Mouse (Mus musculus): ENCODE results near the gene Itpr1. TPM values are rescaled to one million over a fixed set of nuclear protein-coding genes. Genes with fewer than 3 reads are reported as not detected.

Itpr1 gene
- total RNA-seq, 2 experiments from 2014 or later = 17.0 to 18.8 TPM

DNA sequence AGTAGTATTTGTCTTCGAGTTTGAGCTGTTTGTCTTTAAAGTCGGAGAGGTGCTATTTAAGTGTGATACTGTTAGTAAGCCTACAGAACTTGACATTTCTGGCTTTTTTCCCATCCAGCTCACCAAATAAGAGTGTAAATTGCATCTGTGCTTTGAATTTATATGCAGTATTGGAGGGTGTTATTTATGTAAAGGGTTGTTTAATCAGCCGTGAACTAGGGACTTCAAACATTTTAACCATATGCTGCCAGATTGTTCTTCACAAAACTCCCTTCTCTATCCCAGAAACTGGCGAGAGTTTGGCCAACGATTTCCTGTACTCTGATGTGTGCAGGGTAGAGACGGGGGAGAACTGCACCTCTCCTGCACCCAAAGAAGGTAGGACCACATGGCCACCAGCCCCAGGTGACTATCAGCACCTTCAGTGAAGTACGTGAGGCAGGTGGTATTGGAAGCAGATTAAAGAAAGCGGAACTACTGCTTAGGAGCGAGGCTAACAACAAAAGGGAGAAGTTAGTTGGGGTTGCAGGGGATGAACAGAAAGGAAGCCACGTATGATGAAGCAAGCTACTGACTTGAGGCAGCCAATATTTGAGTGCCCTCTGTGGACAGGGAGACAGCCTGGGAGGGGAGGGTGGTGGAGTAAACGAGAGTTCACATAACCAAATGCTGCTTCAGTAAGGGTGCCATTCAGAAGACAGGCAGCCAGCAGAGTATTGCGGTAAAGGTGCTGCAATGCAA lies 304.5 kb downstream of the Itpr1 start:
- intact Hi-C loops (cut with DNase I; ENCODE audit: low total_unique reads) = no loop called here

GRCm38 (mm10) chr6:108517986-108518385 lies 305.1 kb downstream of the Itpr1 start:
- intact Hi-C loops (cut with DNase I; ENCODE audit: low total_unique reads) = no loop called here

More for the DNA sequence above, 304.5 kb downstream of the Itpr1 start:
- peak; percentile 1 for DNase-seq

DNA sequence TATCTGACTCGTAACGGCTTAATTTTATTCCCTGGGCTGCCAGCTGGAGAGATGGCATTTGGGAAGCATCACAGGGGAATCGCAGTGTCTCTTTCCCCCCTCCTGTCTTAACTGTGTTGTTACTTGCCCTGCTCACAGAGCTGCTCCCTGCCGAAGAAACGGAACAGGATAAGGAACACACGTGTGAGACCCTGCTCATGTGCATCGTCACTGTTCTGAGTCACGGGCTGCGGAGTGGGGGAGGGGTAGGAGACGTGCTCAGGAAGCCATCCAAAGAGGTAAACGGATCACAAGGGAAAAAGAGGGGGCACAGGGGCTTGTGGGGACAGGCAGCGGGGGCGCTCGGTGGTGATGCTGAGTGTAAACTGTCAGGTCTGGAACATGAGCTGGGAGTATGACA lies 305.7 kb downstream of the Itpr1 start:
- DNase-seq = peak; percentile 3
- intact Hi-C loops (cut with DNase I; ENCODE audit: low total_unique reads) = no loop called here

More at GRCm38 (mm10) chr6:108517986-108518385, 305.1 kb downstream of the Itpr1 start:
- DNase-seq = no peak

- intact Hi-C loops (cut with DNase I; ENCODE audit: low total_unique reads) = no loop called here
These were observed 306.4 kb downstream of the Itpr1 start for GRCm38 (mm10) chr6:108519327-108519726.

GRCm38 (mm10) chr6:108523956-108524616 lies 311.2 kb downstream of the Itpr1 start:
- DNase-seq = no peak
- intact Hi-C loops (cut with DNase I; ENCODE audit: low total_unique reads) = no loop called here

More at GRCm38 (mm10) chr6:108519327-108519726, 306.4 kb downstream of the Itpr1 start:
- DNase-seq = peak; percentile 1

DNA sequence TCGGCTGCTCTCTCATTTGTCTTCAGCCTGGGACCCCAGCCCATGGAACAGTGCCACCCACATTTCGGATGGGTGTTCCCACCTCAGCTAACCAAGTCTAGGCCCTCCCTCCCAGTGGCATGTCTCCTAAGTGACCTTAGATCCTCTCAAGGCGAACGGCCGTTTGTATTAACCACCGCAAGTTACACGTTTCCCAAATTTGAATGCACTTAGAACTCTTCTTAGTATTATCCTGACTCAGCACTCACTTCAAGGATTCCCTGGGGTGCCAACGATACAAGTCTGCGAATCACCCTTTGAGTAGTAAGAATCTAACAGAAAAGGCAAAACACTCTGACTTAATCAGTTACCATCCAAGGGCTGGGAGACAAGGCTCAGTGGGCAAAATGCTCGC lies 311.7 kb downstream of the Itpr1 start:
- intact Hi-C loops (cut with DNase I; ENCODE audit: low total_unique reads) = no loop called here
- DNase-seq = no peak

DNA sequence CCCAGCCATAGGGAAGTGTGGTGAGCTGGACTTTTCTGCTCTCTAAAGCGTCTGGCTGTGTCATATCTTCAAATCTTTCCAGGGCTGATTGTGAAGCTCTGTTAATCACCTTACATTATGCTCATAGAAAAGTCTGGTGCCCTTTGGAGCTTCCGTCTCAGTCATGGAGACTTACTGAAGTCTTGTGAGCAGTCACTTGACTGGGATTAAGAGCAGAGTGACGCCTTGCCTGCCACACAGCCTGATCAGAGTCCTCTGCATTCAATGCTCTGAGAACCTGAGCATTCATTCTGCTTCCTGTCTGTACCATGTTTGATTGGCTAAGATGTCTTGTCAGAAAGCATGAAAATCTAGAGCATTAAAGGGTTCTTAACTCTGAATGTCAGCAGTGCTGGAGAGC lies 314.7 kb downstream of the Itpr1 start:
- no peak for DNase-seq
- intact Hi-C loops (cut with DNase I; ENCODE audit: low total_unique reads) = no loop called here

DNA sequence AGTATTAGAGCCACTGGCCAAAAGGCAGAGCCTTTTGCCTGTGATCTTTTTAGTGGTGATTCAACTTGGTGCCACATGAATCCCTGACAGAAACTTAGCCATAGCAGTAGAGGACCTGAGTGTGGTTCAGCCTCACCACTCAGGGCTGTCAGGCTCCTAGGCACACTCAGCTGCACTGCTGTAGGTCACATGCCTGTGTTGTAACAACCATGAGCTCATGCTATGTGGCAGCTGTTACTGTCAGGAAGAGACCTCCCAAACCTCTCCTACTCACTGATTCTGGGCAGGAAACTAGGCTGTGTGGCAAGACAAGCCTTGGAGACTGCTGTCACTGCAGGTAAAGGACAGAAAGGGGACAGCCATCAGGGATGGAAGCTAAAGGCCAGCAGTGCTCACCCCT lies 315.1 kb downstream of the Itpr1 start:
- DNase-seq = no peak
- intact Hi-C loops (cut with DNase I; ENCODE audit: low total_unique reads) = no loop called here

DNA sequence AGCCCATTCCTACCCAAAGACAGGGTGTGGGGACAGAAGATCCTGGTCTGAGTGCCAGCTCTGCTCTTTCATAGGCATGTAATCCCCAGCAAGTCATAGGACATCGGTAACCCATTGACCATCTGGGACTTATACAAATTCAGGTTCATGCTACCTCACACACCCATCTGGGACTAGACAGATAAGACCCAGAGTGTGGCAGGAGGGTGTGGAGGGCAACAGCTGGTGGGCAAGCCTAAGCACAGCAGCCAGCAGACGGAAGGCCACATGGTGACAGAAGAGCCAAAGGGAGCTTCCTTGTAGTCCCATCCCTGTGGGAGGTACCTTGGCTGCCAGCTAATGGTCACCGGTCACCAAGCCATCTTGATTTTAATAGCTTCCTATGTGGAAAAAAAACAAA lies 316.3 kb downstream of the Itpr1 start:
- intact Hi-C loops (cut with DNase I; ENCODE audit: low total_unique reads) = no loop called here
- DNase-seq = no peak

DNA sequence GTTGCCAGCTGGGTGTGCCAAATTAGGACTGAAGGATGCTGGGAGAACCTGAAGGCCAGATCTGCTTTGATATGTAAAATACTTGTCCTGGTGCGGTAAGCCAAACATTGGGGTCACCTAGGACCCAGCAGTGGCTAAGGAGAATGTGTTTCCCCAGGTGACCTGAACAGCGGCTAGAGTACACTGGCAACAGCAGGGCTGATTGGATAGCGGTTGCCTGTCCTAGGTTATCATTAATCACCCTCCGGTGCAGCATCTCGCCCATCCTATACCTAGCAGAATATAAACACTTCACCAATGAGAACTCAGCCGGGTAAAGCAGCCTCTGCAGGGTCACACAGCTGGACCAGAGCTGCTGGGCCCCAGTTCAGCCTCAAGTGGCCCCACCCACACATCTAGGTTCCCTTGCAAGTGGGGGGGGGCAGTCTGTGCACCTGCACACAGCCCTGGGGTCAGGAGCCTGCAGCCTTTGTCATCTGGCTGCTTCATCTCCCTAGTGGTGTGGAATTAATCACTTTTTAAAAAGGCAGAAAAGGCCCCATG lies 318.0 kb downstream of the Itpr1 start:
- intact Hi-C loops (cut with DNase I; ENCODE audit: low total_unique reads) = no loop called here

GRCm38 (mm10) chr6:108531324-108532311 lies 318.7 kb downstream of the Itpr1 start:
- peak; percentile 37 for DNase-seq

More for the DNA sequence above, 318.0 kb downstream of the Itpr1 start:
- DNase-seq = no peak

GRCm38 (mm10) chr6:108532486-108533179 lies 319.7 kb downstream of the Itpr1 start:
- DNase-seq = peak; percentile 88
- intact Hi-C loops (cut with DNase I; ENCODE audit: low total_unique reads) = no loop called here

More at GRCm38 (mm10) chr6:108531324-108532311, 318.7 kb downstream of the Itpr1 start:
- intact Hi-C loops (cut with DNase I; ENCODE audit: low total_unique reads) = no loop called here

DNA sequence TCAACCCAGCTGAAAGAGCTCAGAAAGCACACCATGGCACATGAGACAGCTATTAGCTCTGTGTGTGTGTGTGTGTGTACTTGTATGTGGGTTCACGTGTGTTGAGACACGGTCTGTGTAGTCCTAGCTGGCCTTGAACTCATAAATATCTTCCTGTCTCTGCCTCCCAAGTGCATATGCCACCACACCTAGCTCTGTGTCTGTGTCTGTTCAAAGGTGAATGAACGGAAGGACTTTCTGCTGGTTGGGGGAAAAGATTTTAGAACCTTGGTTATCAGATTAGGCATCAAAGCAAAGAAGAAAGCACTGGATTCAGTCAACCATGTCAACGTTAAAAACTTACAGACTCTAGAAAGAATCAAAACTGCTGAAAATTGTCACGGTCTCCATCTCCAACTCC lies 321.2 kb downstream of the Itpr1 start:
- intact Hi-C loops (cut with DNase I; ENCODE audit: low total_unique reads) = no loop called here
- no peak for DNase-seq

DNA sequence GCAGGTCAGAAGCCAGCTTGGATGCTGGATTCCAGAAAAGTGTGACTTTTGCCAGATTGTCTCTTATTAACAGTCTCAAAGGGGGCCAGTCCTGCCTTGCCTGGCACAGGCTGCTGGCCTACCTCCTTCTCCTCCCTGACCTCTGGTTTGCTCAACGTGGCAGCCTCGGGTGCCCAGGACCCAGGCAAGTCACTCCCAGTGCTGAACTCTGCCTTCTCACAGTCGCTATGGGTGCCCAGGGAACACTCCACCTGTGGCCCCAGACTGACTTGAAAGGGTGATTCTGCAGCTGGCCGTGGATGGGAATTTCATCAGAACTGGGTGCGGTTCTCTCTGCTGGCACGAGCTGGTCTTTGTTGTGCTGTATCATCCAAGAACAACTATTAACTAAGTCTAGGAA lies 321.7 kb downstream of the Itpr1 start:
- no peak for DNase-seq
- intact Hi-C loops (cut with DNase I; ENCODE audit: low total_unique reads) = no loop called here

DNA sequence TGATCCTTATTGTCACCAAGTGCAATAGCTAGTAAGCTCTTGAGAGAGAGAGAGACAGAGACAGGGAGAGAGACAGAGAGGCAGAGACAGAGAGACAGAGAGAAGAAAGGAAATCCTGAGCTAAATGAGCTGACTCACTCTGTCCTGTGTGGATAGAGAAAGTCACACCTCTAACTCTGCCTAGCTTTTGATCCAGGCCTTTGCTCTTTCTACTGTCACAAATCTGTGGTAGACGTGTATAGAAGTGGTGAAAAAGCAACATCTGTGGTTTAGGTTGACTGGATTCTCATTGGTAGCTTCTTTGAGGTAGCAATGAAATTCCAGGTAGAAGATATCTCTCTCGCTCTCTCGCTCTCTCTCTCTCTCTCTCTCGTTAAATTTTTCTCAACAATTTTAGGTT lies 322.4 kb downstream of the Itpr1 start:
- intact Hi-C loops (cut with DNase I; ENCODE audit: low total_unique reads) = no loop called here
- DNase-seq = no peak

DNA sequence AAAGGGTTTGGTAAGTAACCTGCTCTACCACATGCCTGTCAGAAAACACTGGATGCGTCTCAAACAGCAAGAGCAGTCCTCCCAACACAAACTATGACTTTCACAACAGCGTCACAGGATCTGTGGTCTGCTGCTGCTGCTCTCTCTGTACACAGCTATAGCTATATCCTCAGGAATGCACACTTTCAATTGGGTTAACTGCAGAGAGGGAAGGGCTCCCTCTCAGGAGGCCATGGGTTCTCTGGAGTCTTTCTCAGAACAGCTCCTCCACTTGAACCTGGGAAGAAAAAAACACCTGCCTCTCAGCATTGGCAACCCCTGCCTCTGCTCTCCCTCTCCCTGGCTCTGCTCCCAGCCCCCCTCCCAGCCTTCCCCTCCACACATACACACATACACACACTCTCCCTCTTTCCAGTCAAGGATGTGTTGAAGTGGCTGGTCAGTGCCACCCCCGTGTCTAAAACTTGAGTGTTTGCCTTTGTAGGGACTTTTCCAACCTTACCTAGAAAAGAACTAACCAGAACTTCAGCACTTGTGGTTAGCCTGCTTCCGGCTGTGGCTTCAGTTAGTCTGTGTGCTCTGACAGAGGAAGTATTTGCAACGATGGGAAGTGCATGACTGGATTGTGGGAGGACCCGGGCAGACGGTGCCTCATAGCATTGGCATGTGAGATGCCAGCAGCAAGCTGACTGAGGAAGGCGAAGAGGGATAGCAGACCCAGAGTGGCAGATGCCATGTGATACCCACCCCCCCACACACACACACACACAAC lies 323.8 kb downstream of the Itpr1 start:
- no peak for DNase-seq

DNA sequence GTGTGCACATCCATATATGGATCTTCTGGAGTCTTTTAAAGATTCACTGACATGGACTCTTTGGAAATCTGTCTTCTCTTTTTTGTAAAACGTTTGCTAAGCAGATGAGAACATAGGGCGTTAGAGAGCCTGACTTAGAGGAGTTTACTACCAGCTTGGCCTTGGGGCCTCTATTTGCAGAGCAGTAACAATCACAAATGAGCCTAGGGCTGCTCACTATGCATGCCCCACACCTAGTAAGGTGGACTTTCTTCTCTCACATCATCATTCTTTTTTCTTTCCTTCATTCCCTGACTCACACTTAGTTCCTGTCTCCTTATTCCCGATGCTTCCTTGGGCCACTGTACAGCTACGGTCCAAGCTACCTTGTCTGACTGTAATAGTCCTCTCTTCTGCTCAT lies 325.5 kb downstream of the Itpr1 start:
- intact Hi-C loops (cut with DNase I; ENCODE audit: low total_unique reads) = no loop called here
- DNase-seq = no peak

More for the DNA sequence above, 323.8 kb downstream of the Itpr1 start:
- intact Hi-C loops (cut with DNase I; ENCODE audit: low total_unique reads) = no loop called here

- intact Hi-C loops (cut with DNase I; ENCODE audit: low total_unique reads) = no loop called here
- no peak for DNase-seq
These were observed 327.5 kb downstream of the Itpr1 start for GRCm38 (mm10) chr6:108540441-108540840.

All from gastrocnemius, postnatal 14 days (tissue).